Mouse (Mus musculus): ENCODE measurements at regions not wholly inside any gene's neighbourhood (a gene's known extent, or its start where the extent isn't known, plus 50 kb on each side); places are given as distances from the start of the nearest gene placed in this dataset.

DNA sequence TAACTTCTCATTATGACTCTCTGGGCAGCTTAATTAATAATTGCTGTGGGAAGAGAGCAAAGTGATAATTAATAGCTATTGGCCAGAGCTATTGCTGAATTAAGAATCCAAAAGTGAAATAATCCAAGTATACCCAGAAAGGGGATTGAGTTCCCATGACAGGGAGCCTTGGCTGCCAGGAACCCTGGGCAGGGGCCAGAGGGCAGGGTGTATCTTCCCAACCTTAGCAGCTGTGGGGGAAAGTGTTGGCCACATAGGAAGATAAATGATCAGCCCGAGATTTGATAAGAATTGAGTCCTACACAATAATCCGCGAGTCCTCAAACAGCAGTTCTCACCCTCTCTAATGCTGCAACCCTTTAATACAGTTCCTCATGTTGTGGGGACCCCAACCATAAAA is 450.0 kb upstream of the Meis1 start:
- TF ChIP-seq CTCF (IDR thresholded peaks at IDR 0.05) (no peak), EP300 (IDR thresholded peaks at IDR 0.05) (no peak)
